Mouse (Mus musculus) ovary, postnatal 10 days (tissue): ENCODE measurements around the gene Myadm.

Experiments used
- DNase-seq: peaks from one replicate; pipeline ENCODE4 v3.0.0; 2022; ENCODE audit warnings: low spot score

The Myadm gene

GRCm38 (mm10) chr7:3317704-3318103, 28.8 kb downstream of the Myadm start:
- DNase-seq = no peak

DNA sequence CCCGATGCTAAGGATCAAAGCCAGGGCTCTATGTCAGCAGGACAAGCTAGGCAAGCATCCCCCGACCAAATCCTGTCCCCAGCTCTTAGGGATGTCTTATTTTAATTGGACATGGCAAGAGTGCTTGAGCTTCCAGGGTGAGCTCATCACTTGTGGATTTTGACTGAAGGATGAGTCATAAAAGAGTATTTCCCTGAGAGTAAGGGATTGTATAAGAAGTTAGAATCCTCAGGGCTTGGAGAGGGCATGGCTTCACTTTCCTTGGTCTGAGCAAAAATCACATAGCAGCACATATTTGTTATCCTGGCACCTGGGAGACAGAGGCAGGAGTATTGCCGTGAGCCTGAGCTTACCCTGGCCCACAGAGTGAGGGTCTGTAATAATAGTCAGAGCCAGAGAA, 32.0 kb downstream of the Myadm start:
- DNase-seq = no peak

- no peak for DNase-seq
These were observed 34.9 kb downstream of the Myadm start for GRCm38 (mm10) chr7:3323826-3324225.

DNA sequence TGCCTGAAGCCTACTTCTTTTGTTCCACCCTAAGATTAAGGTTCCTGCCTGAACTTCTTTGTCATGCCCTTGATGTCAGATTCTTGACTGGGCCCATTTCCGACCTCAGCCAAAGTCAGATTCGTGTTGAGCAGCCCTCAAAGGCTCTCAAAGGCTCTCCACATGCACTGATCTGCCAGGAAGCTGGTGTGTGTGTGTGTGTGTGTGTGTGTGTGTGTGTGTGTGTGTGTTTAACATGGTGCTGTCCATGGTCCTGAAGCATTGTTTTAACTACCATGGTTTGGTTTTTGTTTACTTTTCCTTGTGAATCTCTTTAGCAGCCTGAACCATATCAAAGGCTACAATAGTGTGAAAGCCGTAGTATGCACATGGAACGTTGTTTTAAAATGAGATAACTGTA, 39.1 kb downstream of the Myadm start:
- no peak for DNase-seq

GRCm38 (mm10) chr7:3329776-3330546, 41.1 kb downstream of the Myadm start:
- DNase-seq = peak; percentile 45

- DNase-seq = no peak
These were observed 42.3 kb downstream of the Myadm start for GRCm38 (mm10) chr7:3331171-3331570.

GRCm38 (mm10) chr7:3331581-3332223, 42.8 kb downstream of the Myadm start:
- DNase-seq = peak; percentile 44

GRCm38 (mm10) chr7:3332224-3332615, 43.3 kb downstream of the Myadm start:
- no peak for DNase-seq

- no peak for DNase-seq
These were observed 44.0 kb downstream of the Myadm start, which contains the start of gene Cacng7 for GRCm38 (mm10) chr7:3332619-3333521. Gene Cacng7 (plus strand): TSS chr7:3332955.

GRCm38 (mm10) chr7:3333542-3333941, 44.7 kb downstream of the Myadm start:
- no peak for DNase-seq

DNA sequence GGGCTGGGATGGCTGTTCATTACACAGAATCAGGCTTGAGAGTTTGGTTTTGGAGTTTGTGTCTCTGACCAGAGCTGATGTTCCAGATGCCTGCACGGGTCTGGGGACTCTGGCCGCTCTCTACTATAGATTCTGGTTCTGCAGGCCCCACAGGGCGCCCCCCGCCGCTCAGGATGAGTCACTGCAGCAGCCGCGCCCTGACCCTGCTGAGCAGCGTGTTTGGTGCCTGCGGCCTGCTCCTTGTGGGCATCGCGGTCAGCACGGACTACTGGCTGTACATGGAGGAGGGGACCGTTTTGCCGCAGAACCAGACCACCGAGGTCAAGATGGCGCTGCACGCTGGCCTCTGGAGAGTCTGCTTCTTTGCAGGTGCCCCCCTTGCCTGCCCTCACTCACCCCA, 47.5 kb downstream of the Myadm start:
- no peak for DNase-seq

DNA sequence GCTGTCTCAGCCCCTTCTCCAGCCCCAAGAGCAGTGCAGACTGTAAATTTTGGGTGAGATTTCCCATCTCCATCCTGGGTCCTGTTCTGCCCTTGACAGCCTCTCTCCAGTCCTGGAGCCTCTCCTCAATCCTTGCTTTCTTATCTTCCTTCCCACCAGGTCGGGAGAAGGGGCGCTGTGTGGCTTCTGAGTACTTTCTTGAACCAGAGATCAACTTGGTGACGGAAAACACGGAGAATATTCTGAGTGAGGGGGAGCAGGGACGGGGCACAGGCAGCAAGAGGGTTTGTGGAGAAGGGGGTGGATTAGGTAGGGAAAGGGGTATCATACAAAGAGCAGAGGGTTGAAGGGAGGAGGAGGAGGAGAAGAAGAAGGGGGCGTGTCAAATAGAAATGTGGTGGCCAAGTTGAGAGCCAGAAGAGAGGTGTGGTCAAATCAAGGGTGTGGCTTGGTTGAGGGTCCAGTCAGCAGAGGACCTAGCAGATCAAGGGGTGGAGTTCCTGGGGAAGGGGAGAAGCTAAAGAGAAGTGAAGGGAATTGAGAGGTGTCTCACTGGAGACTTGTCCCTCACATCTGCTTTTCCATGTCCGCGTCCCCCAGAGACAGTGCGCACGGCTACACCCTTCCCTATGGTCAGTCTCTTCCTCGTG, 49.5 kb downstream of the Myadm start:
- no peak for DNase-seq

DNA sequence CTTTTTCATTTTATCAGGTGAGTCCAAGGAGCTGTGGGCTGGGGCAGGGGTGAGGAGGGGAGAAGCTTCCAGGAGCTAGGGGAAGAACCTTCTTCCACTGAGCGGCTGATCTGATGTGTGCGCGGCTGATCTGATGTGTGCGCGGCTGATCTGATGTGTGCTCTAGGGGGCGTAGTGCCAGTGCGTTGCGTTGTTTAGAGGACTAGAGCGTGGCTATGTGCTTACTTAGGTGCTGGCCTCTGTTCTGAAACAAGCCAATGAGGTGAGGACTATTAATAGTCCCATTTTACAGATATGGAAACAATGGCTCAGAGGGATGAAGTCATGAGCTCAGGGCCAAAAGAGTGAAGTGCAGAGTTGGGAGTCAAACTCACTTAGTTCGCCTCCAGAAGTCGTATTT, 50.1 kb downstream of the Myadm start:
- DNase-seq = no peak

DNA sequence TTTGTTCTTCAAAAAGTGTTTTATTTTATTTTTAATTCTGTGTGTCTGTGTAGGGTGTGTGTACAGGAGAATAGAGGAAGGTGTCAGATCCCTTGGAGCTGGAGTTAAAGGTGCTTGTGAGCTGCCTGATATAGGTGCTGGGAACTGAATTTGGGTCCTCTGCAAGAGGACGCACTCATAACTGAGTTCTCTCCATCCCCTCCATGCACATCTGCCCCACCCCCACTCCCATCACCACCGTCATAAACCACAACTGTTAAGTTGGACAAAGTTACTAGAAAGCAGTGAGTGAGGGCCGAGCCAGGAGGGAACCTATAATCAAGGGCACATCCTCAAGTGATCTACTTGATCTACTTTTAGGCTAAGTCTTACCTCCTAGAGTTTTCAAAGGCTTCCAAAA, 55.0 kb downstream of the Myadm start:
- DNase-seq = no peak

DNA sequence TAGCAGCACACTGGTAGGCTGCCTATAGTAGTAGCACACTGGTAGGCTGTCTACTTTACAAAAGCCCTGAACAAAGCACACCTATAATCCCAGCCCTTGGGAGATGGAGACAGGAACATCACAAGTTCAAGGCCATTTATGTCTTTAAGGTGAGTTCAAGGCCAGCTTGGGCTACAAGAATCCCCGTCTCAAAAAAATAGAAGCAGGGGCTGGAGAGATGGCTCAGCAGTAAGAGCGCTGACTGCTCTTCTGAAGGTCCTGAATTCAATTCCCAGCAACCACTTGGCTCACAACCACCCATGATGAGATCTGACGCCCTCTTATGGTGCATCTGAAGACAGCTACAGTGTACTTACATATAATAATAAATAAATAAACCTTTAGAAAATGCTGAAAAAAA, 56.4 kb downstream of the Myadm start:
- no peak for DNase-seq

GRCm38 (mm10) chr7:3347366-3348287, 58.7 kb downstream of the Myadm start:
- DNase-seq = no peak

DNA sequence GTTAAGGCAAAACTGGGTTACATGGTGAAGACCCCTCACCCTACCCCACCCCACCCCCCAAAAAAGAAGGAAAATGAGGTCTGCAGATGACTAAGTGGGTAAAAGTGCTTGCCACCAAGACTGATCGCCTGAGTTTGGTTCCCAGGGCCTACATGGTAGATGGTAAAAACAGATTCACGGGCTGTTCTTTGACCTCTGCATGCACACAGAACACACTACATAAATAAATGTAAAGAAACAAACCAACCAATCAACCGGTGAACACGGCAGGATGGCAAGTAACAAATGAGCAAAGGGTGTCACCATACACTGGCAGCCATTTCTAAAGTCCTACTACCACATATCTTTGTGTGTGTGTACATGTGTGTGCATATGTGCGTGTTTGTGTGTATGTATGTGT, 59.4 kb downstream of the Myadm start:
- DNase-seq = no peak

DNA sequence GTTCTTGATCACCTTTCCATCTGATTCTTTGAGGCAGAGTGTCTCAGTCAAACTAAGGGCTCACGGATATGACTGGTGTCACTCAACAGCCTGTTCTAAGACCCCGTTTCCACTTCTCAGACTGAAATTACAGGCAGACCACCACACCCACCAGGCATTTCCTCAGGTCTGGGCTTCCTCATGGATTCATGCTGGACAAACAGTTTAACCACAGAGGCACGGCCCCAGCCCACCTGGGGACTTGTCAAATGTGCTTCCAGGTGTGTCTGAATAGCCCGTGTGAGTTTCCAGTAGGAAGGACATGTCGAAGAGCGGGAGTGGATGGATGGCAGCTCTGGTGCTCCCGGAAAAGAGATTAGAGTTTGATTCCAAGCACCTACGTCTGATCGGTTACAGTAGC, 60.9 kb downstream of the Myadm start:
- DNase-seq = no peak
